Mouse (Mus musculus) forebrain, embryonic 11.5 days (tissue): ENCODE data around the gene Gtf2f1. TPM values are rescaled to one million over a fixed set of nuclear protein-coding genes. Genes with fewer than 3 reads are reported as not detected.

Source experiments
- ATAC-seq: fragments of 200-750 bp; cut with Nextera tagmentation; replicated peaks from 2 replicates; pipeline ENCODE4 v1.8.0; 2017; ENCODE audit warnings: moderate TSS enrichment; ENCODE audit not compliant: low FRiP score
- DNase-seq: peaks from one replicate; pipeline ENCODE4 v3.0.0-alpha.2; 2017; ENCODE audit warnings: low spot score
- H3K27ac ChIP-seq: fragments of 300-500 bp; sonication (generic); 2 replicates; pipeline ENCODE4 v1.5.1; 2014; ENCODE audit warnings: low read depth, low read length
- H3K27me3 ChIP-seq: fragments of 300-500 bp; sonication (generic); 2 replicates; pipeline ENCODE4 v1.6.1; 2014; ENCODE audit warnings: mild to moderate bottlenecking, low read length, mixed read lengths; ENCODE audit not compliant: control insufficient read depth, insufficient read depth
- H3K36me3 ChIP-seq: fragments of 300-500 bp; sonication (generic); 2 replicates; pipeline ENCODE4 v1.6.1; 2014; ENCODE audit warnings: mild to moderate bottlenecking, low read length, moderate library complexity, mixed read lengths; ENCODE audit not compliant: control insufficient read depth, insufficient read depth
- H3K4me1 ChIP-seq: fragments of 300-500 bp; sonication (generic); replicated peaks from 2 replicates; pipeline ENCODE4 v1.6.1; 2014; ENCODE audit warnings: low read length, mixed read lengths; ENCODE audit not compliant: control insufficient read depth, insufficient read depth
- H3K4me2 ChIP-seq: fragments of 300-500 bp; sonication (generic); 2 replicates; pipeline ENCODE4 v1.6.1; 2014; ENCODE audit warnings: low read depth, mild to moderate bottlenecking, low read length, moderate library complexity, mixed read lengths; ENCODE audit not compliant: severe bottlenecking
- H3K4me3 ChIP-seq: fragments of 300-500 bp; sonication (generic); 2 replicates; pipeline ENCODE4 v1.5.1; 2014; ENCODE audit warnings: low read depth, low read length
- H3K9ac ChIP-seq: fragments of 300-500 bp; sonication (generic); 2 replicates; pipeline ENCODE4 v1.6.1; 2014; ENCODE audit warnings: low read length
- H3K9me3 ChIP-seq: fragments of 300-500 bp; sonication (generic); 2 replicates; pipeline ENCODE4 v1.6.1; 2016; ENCODE audit warnings: low read length, mixed read lengths; ENCODE audit not compliant: control insufficient read depth
- WGBS: fragments of 180-500 bp; shearing (Covaris S2); extraction: QIAGEN DNeasy Blood & Tissue Kit; methylation state at CpG from one replicate; pipeline ENCODE4 v1.1.7; 2014; 5-methylcytosine and 5-hydroxymethylcytosine counted together
- polyA plus RNA-seq: library from polyadenylated mRNA; unstranded; fragments of >200 nt; fragmentation: Nextera tagmentation; extraction: Ambion mirVana; gene quantifications from 2 replicates; pipeline ENCODE4 v1.2.1, GENCODE M21; 2014

The Gtf2f1 gene
- polyA plus RNA-seq, 1 experiment from 2014 or later, result 77.3 TPM

GRCm38 (mm10) chr17:56974708-56975240 is 36.3 kb downstream of the Gtf2f1 start:
- peak; percentile 38 for DNase-seq
- H3K9me3 ChIP-seq, result no peaks in the 10 kb centered on the region
- H3K27me3 ChIP-seq, result no peaks in the 10 kb centered on the region
- no peaks in the 10 kb centered on the region for H3K4me1 ChIP-seq
- no peaks in the 10 kb centered on the region for H3K36me3 ChIP-seq
- ATAC-seq, result no peak
- 75% methylated on average over 5 of the region's 5 CpGs for WGBS
- no peak overlapping the region for H3K27ac ChIP-seq
- H3K4me3 ChIP-seq, result no peak overlapping the region
- no peak overlapping the region for H3K9ac ChIP-seq
- H3K4me2 ChIP-seq, result no peak overlapping the region

- Histone ChIP-seq H3K36me3 (no peaks in the 10 kb centered on the region), H3K27me3 (no peaks in the 10 kb centered on the region), H3K9ac (no peak overlapping the region), H3K9me3 (no peaks in the 10 kb centered on the region), H3K4me2 (no peak overlapping the region), H3K27ac (no peak overlapping the region), H3K4me1 (no peaks in the 10 kb centered on the region), H3K4me3 (no peak overlapping the region)
- ATAC-seq (no peak), DNase-seq (peak; percentile 41)
- 66% methylated on average over 13 of the region's 14 CpGs for WGBS
Measured at GRCm38 (mm10) chr17:56973956-56974707, 37.0 kb downstream of the Gtf2f1 start.

GRCm38 (mm10) chr17:56970081-56970480 is 41.0 kb downstream of the Gtf2f1 start:
- no peak for ATAC-seq
- no peak overlapping the region for H3K27ac ChIP-seq
- peak; percentile 15 for DNase-seq
- no peaks in the 10 kb centered on the region for H3K36me3 ChIP-seq
- H3K4me1 ChIP-seq, result no peaks in the 10 kb centered on the region
- H3K9ac ChIP-seq, result no peak overlapping the region
- no peak overlapping the region for H3K4me3 ChIP-seq
- WGBS, result 71% methylated on average over 5 of the region's 5 CpGs
- H3K9me3 ChIP-seq, result no peaks in the 10 kb centered on the region
- no peaks in the 10 kb centered on the region for H3K27me3 ChIP-seq
- no peak overlapping the region for H3K4me2 ChIP-seq

- no peak overlapping the region for H3K9ac ChIP-seq
- no peak for ATAC-seq
- H3K4me3 ChIP-seq, result no peak overlapping the region
- WGBS, result 74% methylated on average over 3 of the region's 3 CpGs
- H3K27me3 ChIP-seq, result no peaks in the 10 kb centered on the region
- H3K27ac ChIP-seq, result no peak overlapping the region
- H3K4me2 ChIP-seq, result no peak overlapping the region
- H3K36me3 ChIP-seq, result no peaks in the 10 kb centered on the region
- no peak for DNase-seq
- H3K9me3 ChIP-seq, result no peaks in the 10 kb centered on the region
- H3K4me1 ChIP-seq, result no peaks in the 10 kb centered on the region
Measured at GRCm38 (mm10) chr17:56969321-56969720, 41.8 kb downstream of the Gtf2f1 start.

- Histone ChIP-seq H3K27me3 (no peaks in the 10 kb centered on the region), H3K9me3 (no peaks in the 10 kb centered on the region), H3K4me2 (no peak overlapping the region), H3K9ac (no peak overlapping the region), H3K4me1 (no peaks in the 10 kb centered on the region), H3K36me3 (no peaks in the 10 kb centered on the region), H3K27ac (no peak overlapping the region), H3K4me3 (no peak overlapping the region)
- WGBS, result 80% methylated on average over 6 of the region's 6 CpGs
- DNase-seq, result no peak
- ATAC-seq, result no peak
Measured at GRCm38 (mm10) chr17:56963646-56964045, 47.4 kb downstream of the Gtf2f1 start.

GRCm38 (mm10) chr17:56962642-56963405 is 48.3 kb downstream of the Gtf2f1 start:
- Histone ChIP-seq H3K9ac (no peak overlapping the region), H3K4me2 (no peak overlapping the region), H3K36me3 (no peaks in the 10 kb centered on the region), H3K4me1 (no peaks in the 10 kb centered on the region), H3K9me3 (no peaks in the 10 kb centered on the region), H3K4me3 (no peak overlapping the region), H3K27ac (no peak overlapping the region), H3K27me3 (no peaks in the 10 kb centered on the region)
- WGBS, result 79% methylated on average over 5 of the region's 5 CpGs
- DNase-seq (peak; percentile 2), ATAC-seq (no peak)

DNA sequence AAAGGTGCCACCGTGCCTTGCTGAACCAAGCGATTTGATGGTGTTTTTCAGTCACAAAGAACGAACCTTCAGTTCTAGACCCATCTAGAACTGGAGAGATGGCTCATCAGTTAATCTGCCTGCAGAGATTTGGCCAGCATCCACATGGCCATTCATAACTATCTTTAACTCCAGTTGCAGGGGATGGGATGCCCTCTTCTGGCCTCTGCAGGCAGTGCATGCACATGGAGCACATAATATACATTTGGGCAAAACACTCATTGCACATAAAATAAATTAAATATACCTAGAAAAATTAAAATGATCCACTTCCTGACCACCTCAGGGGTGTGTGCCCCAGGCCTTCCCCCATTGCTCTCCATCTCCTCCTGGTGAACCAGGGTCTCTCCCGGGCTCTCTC is 49.2 kb downstream of the Gtf2f1 start:
- WGBS, result 88% methylated on average over 4 of the region's 4 CpGs
- no peak overlapping the region for H3K9ac ChIP-seq
- H3K36me3 ChIP-seq, result no peaks in the 10 kb centered on the region
- no peak overlapping the region for H3K4me2 ChIP-seq
- no peaks in the 10 kb centered on the region for H3K4me1 ChIP-seq
- no peak overlapping the region for H3K27ac ChIP-seq
- no peak for DNase-seq
- H3K27me3 ChIP-seq, result no peaks in the 10 kb centered on the region
- no peak overlapping the region for H3K4me3 ChIP-seq
- ATAC-seq, result no peak
- no peaks in the 10 kb centered on the region for H3K9me3 ChIP-seq

- 83% methylated on average over 4 of the region's 4 CpGs for WGBS
- DNase-seq (no peak), ATAC-seq (no peak)
- H3K27me3 ChIP-seq, result no peaks in the 10 kb centered on the region
- no peak overlapping the region for H3K4me3 ChIP-seq
- H3K9me3 ChIP-seq, result no peaks in the 10 kb centered on the region
- H3K4me1 ChIP-seq, result no peaks in the 10 kb centered on the region
- H3K4me2 ChIP-seq, result no peak overlapping the region
- H3K36me3 ChIP-seq, result no peaks in the 10 kb centered on the region
- no peak overlapping the region for H3K9ac ChIP-seq
- H3K27ac ChIP-seq, result no peak overlapping the region
Measured at GRCm38 (mm10) chr17:56958667-56959066, 52.4 kb downstream of the Gtf2f1 start.
